9 mouse cellular contexts compared by ENCODE assay signal in genomic region chr8:121906542-121907512, GRCm38 (mm10). TPM values are rescaled to one million over a fixed set of nuclear protein-coding genes. Genes with fewer than 3 reads are reported as not detected.
DNase-seq lines count a peak whose midpoint lies in the region; ATAC-seq and TF ChIP-seq lines count a peak whose summit lies in the region.
"Had no signal": no experiment of that assay in that cellular context is flagged by ENCODE, and none has a peak within 500 bp of the region (broad histone marks: within the 10 kb centered on the region; RNA-seq: fewer than 3 reads in every experiment).

No protein-coding gene starts in this region.

- peak overlapping the region; percentile 60 for H3K4me3 ChIP-seq in brown adipose tissue, adult 24 weeks (ENCODE audit: insufficient read depth, low read depth, low read length)
- peak overlapping the region; percentile 60 for H3K4me3 ChIP-seq in forebrain, postnatal 0 days (ENCODE audit: low read depth, low read length)

- peak overlapping the region; percentile 75 for H3K9ac ChIP-seq in forebrain, postnatal 0 days

- H3K9me3 ChIP-seq in forebrain, postnatal 0 days (ENCODE audit: low read length), result no peaks in the 10 kb centered on the region

- WGBS in forebrain, postnatal 0 days, result under 1% methylated on average over 62 of the region's 72 CpGs

- H3K4me2 ChIP-seq in forebrain, postnatal 0 days (ENCODE audit: low read depth), result peak overlapping the region; percentile 89

- H3K4me1 ChIP-seq in brown adipose tissue, adult 24 weeks (ENCODE audit: control insufficient read depth, insufficient read depth, insufficient read length, low read length), result peaks cover 2% of the 10 kb centered on the region; the same call in 1 of the 2 replicates
- H3K4me1 ChIP-seq in forebrain, postnatal 0 days (ENCODE audit: insufficient read depth), result peaks cover 14% of the 10 kb centered on the region

- no peak overlapping the region for H3K27ac ChIP-seq in brown adipose tissue, adult 24 weeks (replicated peaks; ENCODE audit: low read depth, low read length)
- peak overlapping the region; percentile 62 for H3K27ac ChIP-seq in forebrain, postnatal 0 days (ENCODE audit: low read depth, low read length)

- peak; percentile 44 for DNase-seq in urinary bladder, postnatal 14 days (ENCODE audit: low spot score)
- DNase-seq in urinary bladder, adult 2 months (ENCODE audit: low spot score), result no peak
- peak; percentile 75 for DNase-seq in forebrain, postnatal 0 days
- DNase-seq in kidney, postnatal 4 days, result peak; percentile 59 to 74
- DNase-seq in lung, postnatal 25 days (ENCODE audit: low spot score), result peak; percentile 39
- DNase-seq in right cerebral cortex, adult 18-20 months, result peak; percentile 64

- peak; percentile 38 for ATAC-seq in forebrain, postnatal 0 days
- ATAC-seq in erythroid progenitor cell, adult 5-6 weeks (replicated peaks; ENCODE audit: low FRiP score, poor library complexity, severe bottlenecking), result no peak; the same call in 1 of the 2 replicates

- H3K36me3 ChIP-seq in forebrain, postnatal 0 days (ENCODE audit: insufficient read depth), result no peaks in the 10 kb centered on the region

- no peak for TF ChIP-seq CTCF in forebrain, postnatal 0 days (IDR thresholded peaks at IDR 0.05; ENCODE audit: low read depth)

- H3K27me3 ChIP-seq in forebrain, postnatal 0 days (ENCODE audit: insufficient read depth, low read length), result no peaks in the 10 kb centered on the region

RNA-seq across cellular contexts. Expression of gene Slc7a5, which starts 0.7 kb away (rescaled TPM):
- 11.0 and 14.1 TPM in 2 replicates for polyA plus RNA-seq in urinary bladder, adult 2 months (2012; rRNA removed)
- polyA plus RNA-seq in brown adipose tissue, adult 24 weeks (2012; ENCODE audit: insufficient read depth, insufficient read length, missing spikeins), result 0.67 TPM in 1 of 2 replicates, not detected in the other
- total RNA-seq in forebrain, postnatal 0 days (2014; rRNA removed), result 58.1 and 99.4 TPM in 2 replicates
- polyA plus RNA-seq in forebrain, postnatal 0 days (2015; fragmentation: Nextera tagmentation; extraction: Ambion mirVana), result 64.7 and 67.9 TPM in 2 replicates
- total RNA-seq in erythroid progenitor cell, adult 5-6 weeks (2015; ENCODE audit: low replicate concordance), result 204 and 216 TPM in 2 replicates
- total RNA-seq in erythroid progenitor cell, adult 5-6 weeks (2017; ENCODE audit: low replicate concordance), result 167 and 189 TPM in 2 replicates

RNA-seq across cellular contexts. Expression of gene Car5a, which starts 37.9 kb away (rescaled TPM):
- 0.07 TPM in 1 of 2 replicates, not detected in the other for polyA plus RNA-seq in urinary bladder, adult 2 months (2012; rRNA removed)
- polyA plus RNA-seq in brown adipose tissue, adult 24 weeks (2012; ENCODE audit: insufficient read depth, insufficient read length, missing spikeins), result not detected in 2 replicates
- total RNA-seq in forebrain, postnatal 0 days (2014; rRNA removed), result 0.23 TPM in 1 of 2 replicates, not detected in the other
- 0.48 and 0.52 TPM in 2 replicates for polyA plus RNA-seq in forebrain, postnatal 0 days (2015; fragmentation: Nextera tagmentation; extraction: Ambion mirVana)
- total RNA-seq in erythroid progenitor cell, adult 5-6 weeks (2015; ENCODE audit: low replicate concordance), result not detected in 2 replicates
- not detected in 2 replicates for total RNA-seq in erythroid progenitor cell, adult 5-6 weeks (2017; ENCODE audit: low replicate concordance)
- total RNA-seq: gastrocnemius, adult 8-10 months had no signal

RNA-seq across cellular contexts. Expression of gene Banp, which starts 42.7 kb away (rescaled TPM):
- 32.7 and 45.7 TPM in 2 replicates for polyA plus RNA-seq in urinary bladder, adult 2 months (2012; rRNA removed)
- polyA plus RNA-seq in brown adipose tissue, adult 24 weeks (2012; ENCODE audit: insufficient read depth, insufficient read length, missing spikeins), result 2.6 and 11.8 TPM in 2 replicates
- 37.9 and 44.1 TPM in 2 replicates for total RNA-seq in forebrain, postnatal 0 days (2014; rRNA removed)
- 29.3 and 30.0 TPM in 2 replicates for polyA plus RNA-seq in forebrain, postnatal 0 days (2015; fragmentation: Nextera tagmentation; extraction: Ambion mirVana)
- total RNA-seq in erythroid progenitor cell, adult 5-6 weeks (2015; ENCODE audit: low replicate concordance), result 16.3 and 41.1 TPM in 2 replicates
- total RNA-seq in erythroid progenitor cell, adult 5-6 weeks (2017; ENCODE audit: low replicate concordance), result 42.2 and 94.6 TPM in 2 replicates
